Mouse (Mus musculus) adrenal gland, adult (tissue): ENCODE results near the gene Gm20388.

Source experiments
- DNase-seq, 2 experiments: peaks; one replicate each; pipeline ENCODE4 v3.0.0; 2022 to 2023; ENCODE audit warnings: low spot score in 1 of 2; ENCODE audit not compliant: inconsistent age in 2 of 2

Gene Gm20388

DNA sequence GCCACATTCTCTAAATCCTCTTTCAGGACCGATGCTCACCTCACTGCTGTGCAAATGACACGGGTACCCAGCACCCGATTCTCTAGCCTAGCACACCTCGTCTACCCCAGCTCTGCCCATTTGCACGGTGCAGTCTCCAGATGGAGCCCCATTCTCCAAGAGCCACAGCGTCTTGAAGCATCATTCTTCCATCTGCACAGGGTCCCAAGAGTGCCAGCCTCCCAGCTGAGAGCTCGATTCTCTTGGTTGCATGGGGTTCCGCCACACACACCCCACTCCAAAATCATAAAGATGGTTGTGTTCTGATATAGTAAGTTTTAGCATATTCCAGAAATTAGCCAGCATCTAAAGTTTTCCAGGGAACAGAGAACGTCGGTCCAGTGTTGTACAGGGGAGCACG lies 2432.7 kb downstream of the Gm20388 start:
- no peak for DNase-seq

- peak in 1 of 2 experiments; percentile 48 for DNase-seq
Measured at GRCm38 (mm10) chr8:122343758-122344157, 2433.1 kb downstream of the Gm20388 start.

DNA sequence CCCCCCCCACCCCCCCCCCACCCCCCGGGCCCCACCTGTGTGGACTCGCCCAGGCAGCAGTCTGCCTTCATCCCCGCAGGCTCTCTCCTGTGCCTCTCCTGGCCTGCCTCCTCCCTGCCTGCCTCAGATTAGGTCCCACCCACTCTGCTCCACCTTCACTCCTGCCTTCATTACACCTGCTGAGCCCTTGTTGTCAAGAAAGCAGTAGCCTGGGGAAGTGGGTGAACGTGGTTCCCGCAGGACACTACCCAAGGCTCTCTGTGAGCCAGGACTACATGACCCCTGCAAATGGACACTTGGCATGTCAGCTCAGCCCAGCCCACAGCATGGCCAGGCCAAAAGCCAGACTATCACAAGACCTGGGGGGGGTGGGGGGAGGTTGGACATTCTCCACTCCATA lies 2433.6 kb downstream of the Gm20388 start:
- no peak for DNase-seq

- DNase-seq = no peak
Measured at GRCm38 (mm10) chr8:122345181-122346095, 2434.8 kb downstream of the Gm20388 start.

- DNase-seq = peak; percentile 45 to 47
Measured at GRCm38 (mm10) chr8:122347811-122348552, 2437.3 kb downstream of the Gm20388 start.

GRCm38 (mm10) chr8:122349357-122350297 lies 2439.0 kb downstream of the Gm20388 start:
- no peak for DNase-seq

- no peak for DNase-seq
Measured at GRCm38 (mm10) chr8:122350309-122351089, 2439.9 kb downstream of the Gm20388 start.

- DNase-seq = no peak
Measured at GRCm38 (mm10) chr8:122354157-122354556, 2443.5 kb downstream of the Gm20388 start.

DNA sequence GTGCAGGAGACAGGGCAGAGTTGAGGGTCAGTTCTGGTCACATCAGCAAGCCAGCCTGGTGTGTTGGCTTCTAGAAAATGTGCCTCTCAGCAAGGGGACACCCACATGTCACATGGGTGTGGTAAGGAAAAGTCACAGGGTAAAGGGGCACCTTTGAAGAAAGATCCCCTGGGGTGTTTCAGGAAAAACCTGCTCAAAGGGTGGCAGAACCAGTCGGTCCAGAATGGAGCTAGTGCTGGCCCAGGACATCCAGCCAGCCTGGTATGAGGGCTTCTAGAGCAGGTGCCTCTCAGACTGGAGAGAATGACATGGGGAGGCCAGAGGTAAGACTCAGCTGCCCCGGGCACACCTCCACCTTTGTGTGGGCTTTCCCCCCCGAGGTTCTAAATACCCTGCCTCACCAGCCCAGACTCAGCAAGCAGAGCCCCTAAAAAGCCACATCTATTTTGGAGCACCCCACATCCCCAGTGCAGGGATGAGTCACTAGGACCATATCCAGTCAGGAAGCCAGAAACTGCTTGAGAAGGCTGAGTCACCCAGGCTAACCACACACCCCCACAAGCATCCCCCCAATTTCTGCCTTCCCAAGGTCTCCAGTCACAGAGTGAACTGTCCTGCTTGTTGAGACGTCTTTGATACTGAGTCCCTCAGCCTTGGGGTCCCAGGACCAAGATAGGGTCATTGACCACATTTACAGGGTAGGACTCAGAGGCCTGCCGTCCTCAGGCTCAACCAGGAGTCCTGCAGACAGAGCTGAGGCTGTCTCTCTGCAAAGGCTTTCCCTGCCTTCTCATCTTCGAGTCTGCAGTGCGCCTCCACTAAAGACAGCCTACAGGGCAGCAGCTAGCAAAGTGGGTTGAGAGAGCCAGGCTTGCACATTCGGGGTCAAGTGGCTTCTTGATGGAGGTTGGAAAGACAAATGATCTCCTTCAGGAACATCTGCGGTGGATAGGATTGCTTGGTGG lies 2445.3 kb downstream of the Gm20388 start:
- DNase-seq = peak in 1 of 2 experiments; percentile 68

- DNase-seq = no peak
Measured at GRCm38 (mm10) chr8:122357202-122357601, 2446.6 kb downstream of the Gm20388 start.

DNA sequence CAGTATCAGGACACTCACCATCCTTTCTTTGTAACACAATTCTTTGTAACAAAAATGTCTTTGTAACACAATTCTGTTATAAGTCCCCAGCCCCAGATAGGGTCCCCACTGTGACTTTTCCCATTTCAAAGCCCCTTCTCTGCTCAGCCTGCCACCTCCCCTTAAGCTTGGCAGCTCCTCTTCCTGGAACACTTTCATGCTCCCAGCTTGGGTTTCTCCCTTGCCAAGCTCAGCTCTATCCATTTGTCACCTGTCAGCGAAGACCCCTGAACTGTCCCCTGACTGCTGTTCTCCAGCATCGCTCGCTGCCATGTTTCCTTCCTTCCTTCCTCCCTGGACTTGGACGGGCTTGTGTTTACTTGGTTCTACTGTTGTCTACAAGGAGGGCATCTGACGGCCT lies 2447.0 kb downstream of the Gm20388 start:
- DNase-seq = no peak

GRCm38 (mm10) chr8:122359111-122359775 lies 2448.6 kb downstream of the Gm20388 start:
- peak; percentile 32 to 49 for DNase-seq

GRCm38 (mm10) chr8:122360696-122361416 lies 2450.2 kb downstream of the Gm20388 start, which contains the start of gene Trhr2:
TSS of gene Trhr2 (minus strand) at chr8:122360746.
- no peak for DNase-seq

- no peak for DNase-seq
Measured at GRCm38 (mm10) chr8:122362271-122362670, 2451.6 kb downstream of the Gm20388 start.

DNA sequence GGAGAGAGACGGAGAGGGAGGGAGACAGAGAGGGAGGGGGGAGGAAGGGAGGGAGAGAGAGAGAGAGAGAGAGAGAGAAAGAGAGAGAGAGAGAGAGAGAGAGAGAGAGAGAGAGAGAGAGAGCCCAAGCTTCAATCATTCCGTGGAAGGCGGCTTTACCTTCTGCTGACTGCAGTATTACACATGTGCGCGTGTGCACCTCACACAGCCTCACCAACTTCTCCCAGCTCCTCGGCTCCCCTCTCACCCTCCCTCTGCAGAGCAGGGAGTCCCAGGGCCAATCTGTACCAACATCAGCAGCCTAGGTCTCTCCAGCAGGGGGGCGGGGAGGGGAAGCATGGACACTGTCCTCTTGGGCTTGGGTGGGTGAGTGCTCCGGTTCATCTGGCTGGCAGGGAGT lies 2452.3 kb downstream of the Gm20388 start:
- no peak for DNase-seq

DNA sequence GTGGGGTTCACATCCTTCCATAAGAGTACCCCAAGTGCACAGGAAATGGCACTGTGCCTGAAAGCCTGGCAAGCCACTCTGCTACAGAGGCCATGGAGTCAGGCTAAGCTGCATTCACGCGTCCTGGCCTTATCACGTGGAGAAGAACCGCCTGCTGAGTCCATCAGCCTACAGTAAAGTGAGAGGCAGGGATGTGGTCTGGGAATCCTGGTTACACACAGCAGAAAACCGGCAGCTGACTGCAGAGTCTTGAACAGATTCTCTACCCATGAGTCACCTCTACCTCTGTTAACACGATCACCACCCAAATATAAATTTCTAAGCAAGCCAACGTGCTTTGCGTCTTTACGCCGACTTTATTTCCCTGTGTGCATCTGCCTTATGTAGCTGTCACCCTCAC lies 2457.9 kb downstream of the Gm20388 start:
- DNase-seq = no peak

- DNase-seq = peak; percentile 71 to 84
Measured at GRCm38 (mm10) chr8:122369665-122370064, 2459.0 kb downstream of the Gm20388 start.

DNA sequence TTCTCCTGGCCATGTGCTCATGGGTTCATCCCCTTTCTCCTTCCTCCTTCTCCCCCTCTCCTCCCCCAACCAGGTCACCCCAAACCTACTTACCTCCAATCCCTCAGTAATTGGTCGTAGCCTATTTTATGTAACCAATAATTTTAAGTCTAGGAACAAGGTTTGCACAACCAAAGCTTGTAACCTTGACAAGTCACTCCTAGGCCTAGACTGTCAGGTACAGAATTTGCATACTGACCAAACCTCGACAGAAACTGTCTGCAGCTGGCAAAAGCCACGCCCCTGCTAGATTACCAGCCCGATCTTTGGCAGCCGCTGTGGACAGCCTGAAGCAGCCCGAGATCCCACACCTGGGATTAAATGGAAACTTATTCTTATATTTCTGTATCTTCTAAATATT lies 2461.1 kb downstream of the Gm20388 start:
- DNase-seq = no peak
